Mouse (Mus musculus) brain, embryonic 14.5 days (tissue): ENCODE data around the gene Cux2.

ENCODE experiments used
- CTCF ChIP-seq: fragments of 200-500 bp; IDR thresholded peaks from 2 replicates; pipeline ENCODE4 v1.5.1; 2012; ENCODE audit warnings: inconsistent platforms, mild to moderate bottlenecking, moderate library complexity, borderline replicate concordance; ENCODE audit not compliant: insufficient read depth, insufficient read length; ENCODE audit errors: extremely low read depth
- POLR2A ChIP-seq: fragments of 200-500 bp; IDR thresholded peaks from 2 replicates; pipeline ENCODE4 v1.6.1; 2012; ENCODE audit warnings: mild to moderate bottlenecking, inconsistent platforms, borderline replicate concordance; ENCODE audit not compliant: poor library complexity, insufficient read depth, insufficient read length, severe bottlenecking; ENCODE audit errors: extremely low read depth

DNA sequence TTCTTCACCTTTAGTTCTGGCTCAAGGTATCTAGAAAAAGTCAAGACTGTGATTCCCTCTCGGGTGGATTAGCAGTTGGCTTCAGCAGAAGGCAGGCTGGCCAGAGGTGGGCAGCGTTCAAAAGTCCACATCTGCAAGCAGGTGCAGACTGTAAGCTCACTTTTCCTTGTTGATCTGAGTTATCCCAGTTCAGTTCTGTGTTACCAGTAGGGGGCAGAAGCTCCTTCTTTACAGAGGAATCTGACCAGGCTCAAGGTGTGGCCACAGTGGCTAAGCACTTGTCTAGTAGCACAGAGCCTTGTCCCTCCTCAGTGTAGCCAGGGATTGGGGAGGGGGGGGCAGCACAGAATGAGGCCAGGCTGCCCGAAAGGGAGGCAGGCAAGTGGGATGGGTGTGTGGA lies 234.8 kb downstream of the Cux2 start:
- no peak for TF ChIP-seq POLR2A
- peak; percentile 55; the same call in 1 of the 2 replicates for TF ChIP-seq CTCF
